Mouse (Mus musculus) c-Kit-positive CD71-negative TER-119-negative erythroid progenitor cells, embryonic 14.5 days (primary cell): ENCODE measurements around the gene Tcf7l2.
A peak's percentile ranks its signal among the peaks of the same experiment; 100 is the strongest.

ENCODE experiments used
- DNase-seq: peaks from one replicate; pipeline ENCODE4 v3.0.0-alpha.2; 2013; ENCODE audit warnings: low read depth

Gene Tcf7l2

DNA sequence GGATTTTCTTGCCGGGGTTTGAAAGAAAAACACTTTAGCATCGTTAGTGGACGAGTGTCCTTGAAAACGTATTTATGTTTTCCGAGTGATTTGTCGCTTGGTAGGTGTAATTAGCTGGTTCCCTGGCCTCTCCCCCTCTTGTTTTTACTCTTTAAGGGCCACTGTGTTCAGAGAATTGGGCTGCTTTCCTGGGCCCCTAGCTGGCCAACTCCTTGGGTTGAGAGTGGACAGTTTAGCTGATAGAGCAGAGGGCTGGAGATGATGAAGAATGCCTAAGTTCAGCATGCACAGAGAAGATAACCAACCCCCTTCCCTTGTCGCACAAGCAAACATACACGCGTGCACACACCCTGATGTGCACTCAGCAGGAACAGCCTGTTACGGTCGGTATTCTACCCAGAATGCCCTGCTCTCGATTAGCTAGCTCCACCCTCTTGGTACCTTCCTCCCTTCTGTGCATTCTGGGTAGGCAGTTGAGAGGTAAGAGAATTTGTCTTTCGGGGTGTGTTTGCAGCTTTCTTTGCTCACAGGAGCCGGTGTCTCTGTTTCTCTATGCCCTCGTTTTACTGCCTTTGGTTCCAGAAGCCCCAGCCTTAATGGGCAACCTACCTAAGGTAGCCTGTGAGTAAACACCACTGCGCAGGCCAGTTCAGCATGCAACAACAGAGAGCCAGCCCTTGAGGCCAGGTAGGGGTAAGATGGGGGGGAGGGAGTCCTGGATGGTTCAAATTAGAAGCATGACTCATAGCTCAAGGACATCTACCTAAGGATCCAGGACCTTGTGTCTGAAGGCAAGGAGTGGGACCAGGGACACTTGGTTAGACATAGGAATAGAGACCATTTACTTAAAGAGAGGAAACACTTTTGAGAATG, 199.9 kb downstream of the Tcf7l2 start:
- DNase-seq = no peak

DNA sequence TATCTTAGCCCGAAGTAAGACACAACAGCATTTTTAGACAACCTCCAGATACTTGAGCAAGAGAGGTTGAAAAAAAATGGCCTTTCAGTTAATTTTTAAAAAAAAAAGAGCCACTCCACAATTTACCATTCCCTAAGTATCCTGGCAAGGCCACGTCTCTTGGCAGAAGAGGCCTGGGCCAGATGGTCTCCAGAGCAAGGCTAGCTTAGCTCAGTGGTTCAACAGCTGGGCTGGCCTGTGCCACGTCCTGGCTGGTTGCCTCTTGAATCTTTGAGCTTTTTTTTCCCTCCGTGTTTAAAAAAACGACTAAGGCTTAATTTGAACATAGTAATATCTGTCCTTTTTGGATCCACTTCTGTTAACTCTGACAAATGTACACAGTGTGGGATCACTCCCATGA, 209.8 kb downstream of the Tcf7l2 start:
- no peak for DNase-seq

DNA sequence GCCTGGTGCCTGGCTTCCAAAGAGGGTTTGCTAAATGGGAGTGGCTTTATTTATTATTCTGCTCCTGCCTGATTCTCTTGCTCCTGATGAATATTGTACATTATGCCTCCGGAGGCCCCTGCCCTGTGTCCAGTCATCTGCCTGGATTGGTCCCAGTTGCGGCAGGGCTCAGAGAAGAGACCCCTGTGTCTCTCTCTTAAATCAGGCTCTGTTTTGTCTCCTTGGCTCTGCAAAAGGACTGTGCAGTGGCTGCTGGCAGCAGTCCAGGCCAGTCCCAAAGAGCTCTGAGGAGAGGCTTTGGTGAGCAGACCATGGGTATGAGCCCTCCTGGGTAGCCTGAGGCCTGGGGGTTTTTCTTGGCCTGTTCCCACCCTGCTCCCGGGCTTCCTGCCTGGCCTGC, 211.6 kb downstream of the Tcf7l2 start:
- no peak for DNase-seq

DNA sequence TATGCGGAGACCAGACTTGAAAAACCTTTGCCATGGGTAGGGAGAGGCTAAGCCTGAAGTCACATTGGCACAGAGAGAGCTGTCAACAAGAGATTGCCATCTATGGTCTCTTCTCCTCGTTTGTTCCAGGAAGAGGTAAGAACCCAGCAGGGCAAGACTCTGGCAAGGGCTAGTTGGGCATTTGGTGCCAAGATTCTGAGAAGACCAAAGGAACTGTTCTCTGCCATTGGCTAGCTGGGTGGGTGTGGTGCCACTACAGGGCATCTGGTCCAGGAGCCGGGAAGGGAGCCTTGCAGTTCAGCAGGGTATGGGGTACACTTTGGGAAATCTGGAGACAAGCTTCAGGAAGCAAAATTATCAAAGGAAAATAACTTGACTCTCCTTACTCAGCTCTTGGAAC, 213.5 kb downstream of the Tcf7l2 start:
- DNase-seq = no peak

DNA sequence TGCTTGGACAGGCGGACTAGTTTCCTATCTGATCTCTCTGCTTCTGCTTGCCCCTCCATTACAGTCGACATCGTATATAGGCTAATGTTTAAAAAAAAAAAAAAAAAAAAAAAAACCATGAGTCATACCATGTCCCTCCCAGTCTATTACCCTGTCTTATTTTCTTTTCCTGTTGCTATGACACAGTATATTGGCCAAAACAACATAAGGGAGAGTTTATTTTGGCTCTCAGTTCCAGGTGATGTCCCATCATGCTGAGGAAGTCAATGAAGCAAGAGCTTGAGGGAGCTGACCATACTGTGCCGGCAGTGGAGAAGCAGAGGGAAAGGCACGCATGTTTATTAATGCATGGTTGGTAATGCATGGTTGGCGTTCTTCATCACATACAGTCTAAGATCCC, 215.1 kb downstream of the Tcf7l2 start:
- no peak for DNase-seq

DNA sequence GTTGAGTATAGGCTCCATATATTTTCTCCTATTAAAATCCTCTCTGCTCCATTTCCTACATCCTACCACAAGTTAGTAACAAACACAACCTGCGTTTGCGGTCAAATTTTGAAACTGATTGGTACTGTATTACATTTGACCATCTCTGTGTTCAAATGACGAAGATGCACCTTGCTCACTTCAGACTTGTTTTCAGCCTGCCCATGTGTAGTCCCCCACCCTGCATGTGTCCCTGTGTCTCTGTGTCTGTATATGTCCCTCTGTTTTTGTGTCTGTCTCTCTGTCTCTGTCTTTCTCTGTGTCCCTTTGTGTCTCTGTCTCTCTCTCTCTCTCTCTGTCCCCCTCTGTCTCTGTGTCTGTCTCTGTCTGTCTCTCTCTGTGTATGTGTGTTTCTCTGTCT, 222.8 kb downstream of the Tcf7l2 start:
- no peak for DNase-seq

DNA sequence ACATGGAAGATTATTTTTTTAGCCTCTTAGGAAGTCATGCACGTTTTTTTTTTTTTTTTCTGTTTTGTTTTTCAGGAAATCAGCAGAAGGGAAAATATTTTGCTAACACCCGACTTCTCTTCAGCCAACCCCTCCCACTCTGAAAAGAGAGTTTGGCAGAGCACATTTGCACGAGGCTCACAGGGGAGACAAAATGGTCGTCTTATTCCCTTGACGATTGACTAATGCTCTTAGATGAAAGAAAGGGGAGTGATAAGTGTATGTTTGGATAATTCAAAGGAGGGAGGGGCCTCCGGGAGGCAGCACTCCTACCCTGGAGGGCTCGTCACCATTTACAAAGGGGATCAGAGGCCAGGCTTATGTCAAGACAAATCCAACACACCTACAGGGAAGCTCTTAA, 224.4 kb downstream of the Tcf7l2 start:
- no peak for DNase-seq

DNA sequence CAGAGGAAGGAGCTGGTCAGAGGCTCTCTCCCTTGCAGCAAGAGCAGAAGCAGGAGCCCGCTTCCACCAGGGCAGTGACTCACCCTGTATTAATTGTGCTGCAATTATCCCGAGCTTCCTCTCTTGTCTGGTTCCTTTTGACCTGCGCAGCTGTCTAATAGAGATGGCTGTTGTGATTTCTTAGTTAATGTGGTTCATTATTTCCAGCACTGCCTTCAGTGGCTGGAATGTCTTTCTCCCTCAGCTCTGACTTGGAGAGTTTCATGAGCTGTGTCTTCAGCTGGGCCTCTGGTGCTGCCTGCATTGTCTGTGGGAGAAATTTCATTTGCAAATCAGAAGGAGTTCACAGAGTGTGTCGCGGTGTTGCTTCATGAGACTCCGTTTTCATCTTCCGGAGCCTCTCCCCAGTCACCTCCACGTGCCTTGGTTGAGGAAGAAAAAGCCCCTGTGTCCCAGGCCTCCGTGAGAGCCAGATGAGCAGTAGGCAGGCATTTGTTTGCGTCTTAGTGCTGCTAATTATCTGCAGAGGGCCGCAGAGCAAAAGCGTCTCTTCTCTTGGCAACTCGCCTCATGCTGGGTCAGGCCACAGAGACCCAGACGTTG, 228.4 kb downstream of the Tcf7l2 start:
- peak; percentile 9 for DNase-seq

DNA sequence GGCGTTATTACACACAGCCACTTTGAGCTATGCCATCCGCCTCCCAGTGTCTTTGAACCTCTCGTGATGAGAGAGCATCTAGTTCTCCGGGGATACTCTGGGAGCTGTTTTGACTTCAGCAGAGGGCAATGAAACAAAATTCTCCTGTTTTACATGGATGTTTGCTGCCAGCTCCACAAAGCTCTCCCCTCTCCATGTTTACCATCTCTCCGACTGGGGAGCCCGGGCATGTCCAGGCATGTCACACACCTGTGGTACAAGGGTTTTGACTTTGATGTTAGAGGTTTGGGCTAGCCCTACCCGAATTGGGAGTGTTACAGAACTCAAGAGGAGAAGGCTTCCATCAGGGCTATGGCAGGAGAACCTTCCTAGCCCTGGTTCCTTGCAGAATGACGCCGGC, 234.5 kb downstream of the Tcf7l2 start:
- DNase-seq = no peak
